Mouse (Mus musculus): ENCODE measurements around the gene Gabra6.

DNA sequence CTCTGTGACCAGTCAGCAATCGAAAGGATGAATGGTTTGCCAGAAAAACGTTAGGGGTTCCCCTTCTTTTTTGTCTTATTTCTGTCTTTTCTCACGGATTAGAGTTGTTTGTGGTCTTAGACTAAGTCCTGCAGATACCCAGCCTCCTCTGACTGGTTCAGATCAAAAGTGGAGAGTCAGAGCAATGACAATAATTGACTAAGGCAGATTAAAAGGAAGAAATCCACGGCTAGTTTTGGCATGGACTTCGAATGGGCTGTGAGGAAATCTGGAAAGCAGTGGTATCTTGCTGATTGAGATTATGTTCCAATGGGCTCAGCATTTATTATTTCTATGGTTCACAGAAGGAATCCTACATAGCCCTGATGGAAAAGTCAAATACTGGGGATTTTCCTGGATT lies at the start of gene Gabra6:
- TF ChIP-seq CTCF (conservative IDR thresholded peaks at IDR 0.05; ENCODE audit: low read length) (no peak), NANOG (IDR thresholded peaks at IDR 0.05; ENCODE audit: borderline replicate concordance, low read length) (no peak), POU5F1 (IDR thresholded peaks at IDR 0.05; ENCODE audit: borderline replicate concordance, low read length) (no peak)

Data from E14TG2a.4 (cell line).